Mouse (Mus musculus) kidney, adult 2 months (tissue): ENCODE measurements around the gene St3gal4.

ENCODE experiments used
- CTCF ChIP-seq: fragments of 200-500 bp; conservative IDR thresholded peaks from 2 replicates; pipeline ENCODE4 v1.5.1; 2011; ENCODE audit warnings: low read depth, mild to moderate bottlenecking, control low read depth, low read length, moderate library complexity, mixed read lengths; ENCODE audit not compliant: insufficient read depth, insufficient read length
- POLR2A ChIP-seq: fragments of 200-500 bp; IDR thresholded peaks from one replicate; pipeline ENCODE4 v1.6.1; 2011; ENCODE audit warnings: low read depth, low read length, control low read depth

DNA sequence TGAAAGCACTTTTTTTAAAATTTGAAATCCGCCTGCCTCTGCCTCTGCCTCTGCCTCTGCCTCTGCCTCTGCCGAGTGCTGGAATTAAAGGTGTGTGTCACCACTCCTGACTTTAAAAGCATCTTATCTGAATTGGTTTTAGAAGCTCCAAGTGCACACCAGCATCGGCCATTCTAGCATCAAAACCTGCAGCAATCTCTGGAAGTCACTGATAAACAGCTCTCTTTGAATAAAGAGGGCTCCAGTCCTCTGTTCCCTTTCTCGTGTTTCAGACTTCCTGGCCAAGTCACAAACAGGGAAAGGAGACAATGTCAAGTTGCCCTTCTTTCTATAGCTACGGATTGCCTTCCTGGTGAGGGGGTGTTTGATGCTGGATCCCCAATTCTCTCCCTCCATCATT, 79.2 kb downstream of the St3gal4 start:
- no peak for TF ChIP-seq POLR2A
- TF ChIP-seq CTCF: no peak
